ENCODE assay signal across 8 mouse cellular contexts in genomic region chr9:102717164-102717885, GRCm38 (mm10). TPM values are rescaled to one million over a fixed set of nuclear protein-coding genes. Genes with fewer than 3 reads are reported as not detected.
DNase-seq lines count a peak whose midpoint lies in the region; ATAC-seq lines count a peak whose summit lies in the region.

No protein-coding gene starts in this region.

- peak overlapping the region; percentile 84 for H3K4me3 ChIP-seq in hindbrain, embryonic 14.5 days (replicated peaks; ENCODE audit: low read length)

- H3K36me3 ChIP-seq in hindbrain, embryonic 14.5 days (replicated peaks; ENCODE audit: control insufficient read depth, insufficient read depth): peaks cover 24% of the 10 kb centered on the region

- peak overlapping the region; percentile 96 for H3K9ac ChIP-seq in hindbrain, embryonic 14.5 days

- H3K27ac ChIP-seq in hindbrain, embryonic 14.5 days: peak overlapping the region; percentile 97

- peaks cover 49% of the 10 kb centered on the region for H3K4me1 ChIP-seq in hindbrain, embryonic 14.5 days (replicated peaks; ENCODE audit: control insufficient read depth, insufficient read depth, low read length)

- ATAC-seq in hindbrain, embryonic 14.5 days (ENCODE audit: low FRiP score): peak; percentile 85

- no peaks in the 10 kb centered on the region for H3K9me3 ChIP-seq in hindbrain, embryonic 14.5 days (ENCODE audit: control insufficient read depth, low read length)

- peak overlapping the region; percentile 97 for H3K4me2 ChIP-seq in hindbrain, embryonic 14.5 days (replicated peaks)

- H3K27me3 ChIP-seq in hindbrain, embryonic 14.5 days (ENCODE audit: control insufficient read depth, insufficient read depth, low read length): no peaks in the 10 kb centered on the region

- peak; percentile 80 for DNase-seq in WW6 (ENCODE audit: low read depth, low spot score)
- DNase-seq in cerebellum, postnatal 14 days: peak; percentile 71 to 80
- DNase-seq in frontal cortex, postnatal 36 days (ENCODE audit: low spot score in 2 of 2): peak; percentile 81
- peak; percentile 85 for DNase-seq in hindbrain, embryonic 14.5 days (ENCODE audit: low spot score)
- DNase-seq in layer of hippocampus, postnatal 36 days: peak; percentile 84 to 85
- DNase-seq in lung, postnatal 14 days: peak; percentile 93
- peak; percentile 92 for DNase-seq in retina, embryonic 14.5 days (ENCODE audit: low spot score)
- DNase-seq in urinary bladder, postnatal 14 days (ENCODE audit: low spot score): peak; percentile 93

- 0% methylated on average over 48 of the region's 50 CpGs for WGBS in hindbrain, embryonic 14.5 days

RNA-seq across cellular contexts. Expression of gene Amotl2, which starts 0.9 kb away (rescaled TPM):
- 54.1 and 56.8 TPM in 2 replicates for polyA plus RNA-seq in hindbrain, embryonic 14.5 days (2014; fragmentation: Nextera tagmentation; extraction: Ambion mirVana)
- 10 to 100 TPM; 17.2 to 18.6 TPM for total RNA-seq in layer of hippocampus, postnatal 36 days (2021)

Comparison
In these comparisons a context has a peak if more than half of its experiments do, and no peak if none do; other contexts are left out.
1. Peak in every context shown above with its lines: DNase-seq, ATAC-seq, H3K4me3 ChIP-seq and H3K27ac ChIP-seq.